Mouse (Mus musculus) c-Kit-positive CD71-positive TER-119-positive erythroid progenitor cells, embryonic 14.5 days (primary cell): ENCODE results near the gene Atp11a.

Experiments used
- DNase-seq: peaks from one replicate; pipeline ENCODE4 v3.0.0-alpha.2; 2013; ENCODE audit warnings: low spot score

Gene Atp11a

DNA sequence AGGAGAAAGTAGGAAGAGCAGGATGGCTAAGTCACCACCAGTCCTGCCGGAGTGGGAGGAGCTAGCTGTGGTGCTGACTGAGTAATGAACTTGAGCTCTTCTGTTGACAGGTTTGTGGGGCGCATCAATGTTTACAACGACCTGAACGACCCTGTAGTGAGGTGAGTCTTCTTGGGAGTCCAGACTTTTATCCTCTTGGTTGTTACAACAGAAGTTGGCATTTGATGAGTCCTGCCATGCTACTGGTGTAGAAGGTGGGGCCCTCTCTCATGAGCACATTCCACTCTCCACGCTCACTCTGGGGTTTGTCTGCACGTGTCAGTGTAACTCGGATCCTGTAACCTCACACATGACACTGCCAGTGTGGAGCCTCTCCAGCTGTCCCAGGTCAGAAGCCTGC, 66.1 kb downstream of the Atp11a start:
- DNase-seq: no peak

- no peak for DNase-seq
Measured at GRCm38 (mm10) chr8:12824562-12824961, 67.7 kb downstream of the Atp11a start.

DNA sequence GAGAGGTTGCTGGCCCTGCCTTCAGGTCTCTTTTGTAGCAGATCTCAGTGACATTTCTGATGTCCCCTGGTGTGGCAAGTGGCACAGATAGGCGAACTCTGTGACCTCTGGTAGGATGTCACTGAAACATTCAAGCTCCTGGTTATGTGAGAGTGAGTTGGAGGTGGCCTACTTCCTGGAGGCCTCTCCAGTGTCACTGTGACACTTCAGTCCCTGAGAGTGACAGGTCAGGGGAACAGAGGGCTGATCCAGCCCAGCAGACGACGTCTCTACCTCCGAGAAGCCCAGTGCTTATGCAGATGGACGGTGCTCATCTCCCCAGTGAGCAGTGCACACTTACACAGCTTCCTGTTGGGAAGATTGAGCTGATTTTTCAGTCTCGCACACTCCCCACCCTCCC, 68.4 kb downstream of the Atp11a start:
- no peak for DNase-seq

- DNase-seq: no peak
Measured at GRCm38 (mm10) chr8:12825686-12826237, 68.9 kb downstream of the Atp11a start.

DNA sequence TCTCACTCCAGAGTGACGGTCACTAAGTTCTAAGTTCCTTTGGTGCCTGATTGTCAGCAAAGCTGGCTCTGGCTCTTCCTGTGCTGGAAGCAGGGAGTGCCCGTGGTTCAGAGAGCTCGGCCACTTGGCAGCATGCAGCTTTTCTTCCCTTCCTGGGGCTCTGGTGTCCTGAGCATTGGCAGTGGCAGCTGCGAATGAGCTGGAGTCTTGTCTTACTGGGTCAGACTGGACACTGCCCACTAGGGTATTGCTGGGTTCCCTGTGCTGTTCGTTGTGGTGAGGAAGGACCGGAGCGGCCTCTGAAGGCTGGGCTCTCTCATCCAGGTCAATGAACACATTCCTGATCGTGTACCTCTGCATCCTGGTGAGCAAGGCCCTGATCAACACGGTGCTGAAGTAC, 70.3 kb downstream of the Atp11a start:
- DNase-seq: no peak

DNA sequence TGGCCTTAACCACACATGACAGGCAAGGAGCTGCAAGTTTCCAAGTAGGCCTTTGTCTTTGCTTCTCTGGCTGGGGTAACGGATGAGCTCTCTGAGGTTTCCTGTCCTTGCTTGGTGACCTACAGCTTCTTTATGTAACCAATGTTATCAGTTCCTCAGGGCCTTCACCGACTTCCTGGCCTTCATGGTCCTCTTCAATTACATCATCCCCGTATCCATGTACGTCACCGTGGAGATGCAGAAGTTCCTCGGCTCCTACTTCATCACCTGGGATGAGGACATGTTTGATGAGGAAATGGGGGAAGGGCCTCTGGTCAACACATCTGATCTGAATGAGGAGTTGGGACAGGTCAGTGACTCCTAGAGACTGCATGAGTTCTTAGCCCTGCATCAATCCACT, 71.5 kb downstream of the Atp11a start:
- no peak for DNase-seq

DNA sequence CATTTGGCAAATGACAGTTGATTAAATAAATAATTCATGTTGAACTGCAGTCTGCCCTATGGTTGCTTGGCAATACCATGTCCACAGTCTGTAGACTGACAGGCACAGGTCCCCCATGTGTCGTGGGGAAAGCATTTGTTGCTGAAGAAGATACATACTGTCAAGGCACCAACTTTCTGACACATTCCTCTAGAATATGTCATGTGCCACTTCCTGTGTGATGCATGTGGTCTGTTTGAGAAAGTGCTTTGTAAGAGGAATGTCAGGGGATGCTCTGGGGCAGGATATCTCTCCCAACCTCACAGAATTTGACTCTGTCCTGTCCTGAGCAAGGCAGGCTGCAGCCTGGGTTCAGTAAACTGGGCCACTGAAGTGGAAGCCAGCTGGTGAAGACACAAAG, 72.6 kb downstream of the Atp11a start:
- no peak for DNase-seq

- no peak for DNase-seq
Measured at GRCm38 (mm10) chr8:12831659-12832589, 75.1 kb downstream of the Atp11a start.

GRCm38 (mm10) chr8:12833616-12834015, 76.8 kb downstream of the Atp11a start:
- no peak for DNase-seq

GRCm38 (mm10) chr8:12840834-12841233, 84.0 kb downstream of the Atp11a start:
- DNase-seq: no peak

GRCm38 (mm10) chr8:12842342-12842995, 85.7 kb downstream of the Atp11a start:
- DNase-seq: no peak

DNA sequence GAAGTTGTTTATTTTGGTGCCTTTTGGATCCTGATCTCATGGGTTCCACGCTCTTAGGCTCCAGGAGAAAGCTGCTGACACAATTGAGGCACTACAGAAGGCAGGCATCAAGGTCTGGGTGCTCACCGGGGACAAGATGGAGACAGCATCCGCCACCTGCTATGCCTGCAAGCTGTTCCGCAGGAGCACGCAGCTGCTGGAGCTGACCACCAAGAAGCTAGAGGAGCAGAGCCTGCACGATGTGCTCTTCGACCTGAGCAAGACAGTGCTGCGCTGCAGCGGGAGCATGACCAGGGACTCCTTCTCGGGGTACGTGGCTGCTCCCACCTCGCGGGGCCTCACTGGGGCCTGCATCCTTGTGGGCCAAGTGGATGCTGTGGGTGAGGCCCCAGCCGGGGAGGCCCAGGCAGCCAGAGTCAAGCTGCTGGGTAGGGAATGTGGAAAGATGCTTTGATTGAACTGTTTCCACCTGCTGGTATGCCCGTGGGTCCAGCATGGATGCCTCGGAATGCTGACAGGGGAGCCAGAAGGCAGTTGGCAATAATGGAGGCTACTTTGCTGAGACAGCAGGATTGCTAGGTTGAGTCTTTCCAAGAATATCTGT, 87.6 kb downstream of the Atp11a start:
- no peak for DNase-seq

GRCm38 (mm10) chr8:12846447-12846846, 89.6 kb downstream of the Atp11a start:
- DNase-seq: no peak

DNA sequence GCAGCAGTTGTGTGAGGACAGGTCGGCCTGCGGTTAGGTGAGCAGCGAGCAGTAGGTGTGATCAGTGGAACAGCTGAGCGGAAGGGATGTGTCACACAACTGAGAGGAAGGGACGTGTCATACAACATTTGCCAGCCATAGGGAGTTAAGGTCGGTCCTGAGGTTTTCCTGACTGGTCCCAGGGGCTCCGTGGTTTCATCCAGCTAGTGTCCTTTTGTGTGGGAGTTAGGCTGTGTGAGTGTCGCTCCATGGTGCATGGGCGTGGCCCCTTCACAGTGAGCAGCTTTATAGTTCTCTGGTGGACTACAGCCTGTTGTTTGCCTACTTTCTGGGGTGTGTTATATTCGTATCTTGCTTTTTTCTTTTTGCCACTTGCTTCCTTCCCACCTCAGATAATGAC, 94.4 kb downstream of the Atp11a start:
- DNase-seq: no peak

DNA sequence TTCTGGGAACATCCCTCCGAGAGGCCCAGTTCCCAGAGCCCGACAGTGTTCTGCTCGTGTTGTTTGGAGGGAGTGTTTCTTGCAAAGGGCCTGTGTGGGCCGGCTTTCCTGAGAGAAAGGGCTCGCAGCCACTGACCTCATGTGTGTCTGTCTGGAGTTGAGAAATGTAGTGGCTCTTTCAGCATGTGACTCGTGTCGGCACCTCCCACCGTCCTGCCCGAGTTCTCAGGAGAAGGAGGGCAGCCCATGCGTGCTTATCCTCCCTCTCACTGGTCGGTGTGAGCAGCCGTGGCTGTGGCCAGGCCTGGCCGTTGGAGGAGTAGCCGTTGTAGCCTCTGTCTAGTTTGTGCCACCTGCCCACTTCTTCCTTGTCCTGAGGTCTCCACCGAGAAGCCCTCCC, 99.2 kb downstream of the Atp11a start:
- no peak for DNase-seq

DNA sequence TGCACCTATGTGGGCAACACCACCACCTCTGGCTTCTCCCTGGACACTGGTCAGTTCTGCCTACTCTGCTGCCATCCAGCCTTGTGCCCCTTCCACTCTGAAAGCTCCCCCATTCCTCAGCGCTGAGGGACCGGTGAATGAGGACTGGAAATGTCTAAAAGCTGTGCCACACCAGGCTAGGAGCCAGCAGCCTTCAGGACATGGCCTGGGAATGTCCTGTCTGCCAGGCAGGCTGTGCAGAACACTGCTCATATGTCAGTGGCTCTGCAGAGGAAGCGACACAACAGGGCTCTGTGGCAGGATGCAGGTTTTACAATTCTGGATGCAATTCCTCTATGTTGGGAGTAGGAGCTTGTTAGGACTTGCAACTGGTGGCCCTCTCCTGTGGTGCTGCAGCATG, 106.2 kb downstream of the Atp11a start:
- no peak for DNase-seq

DNA sequence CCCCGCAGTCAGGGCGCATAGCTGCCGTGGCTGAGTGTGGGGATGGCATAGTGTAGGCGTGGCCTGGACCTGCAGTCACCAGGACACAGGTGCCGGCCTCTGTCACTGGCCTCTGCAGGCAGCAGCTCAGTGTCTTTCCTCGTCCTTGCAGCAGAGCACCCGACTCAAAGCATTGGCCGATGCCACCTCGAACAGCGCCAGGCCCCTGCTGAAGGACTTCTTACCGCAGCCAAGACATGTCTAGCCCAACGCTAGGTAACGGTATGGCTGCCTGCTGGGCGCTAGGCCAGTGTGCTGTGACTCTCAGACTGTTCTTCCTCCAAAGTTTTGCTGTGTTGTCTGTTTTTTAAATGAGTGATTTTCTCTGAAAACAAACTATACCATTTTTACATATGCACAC, 106.8 kb downstream of the Atp11a start:
- DNase-seq: no peak

GRCm38 (mm10) chr8:12865790-12866189, 109.0 kb downstream of the Atp11a start:
- DNase-seq: no peak

DNA sequence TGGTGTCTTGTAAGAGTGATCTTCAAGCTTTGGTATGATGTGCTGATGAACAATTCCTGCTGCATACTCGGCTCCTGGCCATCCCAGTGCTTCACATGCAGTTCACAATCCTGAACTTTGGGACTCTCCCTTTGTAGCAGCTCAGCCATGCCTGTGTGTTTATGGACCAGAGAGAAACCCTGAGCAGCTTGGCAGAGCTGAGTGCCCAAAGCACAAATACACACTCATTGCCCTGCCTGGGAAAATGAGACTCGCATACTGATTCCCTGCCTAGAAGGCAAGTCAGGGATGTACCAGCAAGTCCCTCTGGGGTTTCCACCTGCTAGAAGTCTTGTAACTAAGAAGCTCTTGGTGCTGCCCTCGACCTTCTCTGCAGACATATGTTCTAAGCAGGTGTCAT, 112.8 kb downstream of the Atp11a start:
- no peak for DNase-seq

GRCm38 (mm10) chr8:12870656-12871055, 113.8 kb downstream of the Atp11a start:
- DNase-seq: no peak

DNA sequence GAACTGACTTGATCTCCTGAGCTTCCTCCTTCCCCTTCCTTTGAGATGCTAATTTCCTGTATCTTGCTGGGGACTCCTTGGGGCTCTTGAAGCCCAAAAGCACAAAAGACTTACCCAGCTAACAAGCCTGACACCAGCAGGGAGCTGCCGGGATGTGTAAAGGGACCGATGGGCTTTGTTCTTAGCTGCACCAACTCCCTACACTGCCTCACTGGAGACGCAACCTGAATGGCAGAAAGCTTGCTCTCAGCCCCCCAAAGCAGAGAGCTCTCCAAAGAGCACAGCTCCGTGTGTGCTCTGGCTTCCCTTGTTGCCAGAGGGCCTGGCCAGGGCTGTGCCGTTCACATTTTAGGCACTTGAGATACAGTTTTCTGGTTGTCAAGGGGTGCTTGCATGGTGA, 114.6 kb downstream of the Atp11a start:
- DNase-seq: no peak

DNA sequence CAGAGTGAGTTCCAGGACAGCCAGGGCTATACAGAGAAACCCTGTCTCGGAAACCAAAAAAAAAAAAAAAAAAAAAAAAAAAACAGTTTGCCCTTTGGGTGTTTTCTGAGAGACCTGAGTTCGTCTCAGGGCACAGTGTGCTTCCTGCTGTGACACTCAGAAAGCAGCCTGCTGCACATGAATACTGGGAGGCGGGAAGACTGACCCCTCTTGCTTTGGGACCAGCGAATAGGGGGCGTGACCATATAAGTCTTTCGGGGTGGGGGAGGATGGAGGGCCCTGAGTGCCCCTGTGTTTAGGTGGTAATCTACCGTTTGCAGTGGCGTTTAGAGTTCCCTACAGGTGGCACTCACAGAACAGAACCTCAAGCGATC, 116.2 kb downstream of the Atp11a start:
- no peak for DNase-seq
